Mouse (Mus musculus) MEL (cell line): ENCODE results near the gene Cdkn2a.

Source experiments
- CTCF ChIP-seq, 3 experiments: IDR thresholded peaks in 2 of 3; conservative IDR thresholded peaks in 1 of 3; 2 replicates each; pipeline ENCODE4 v1.5.1; 2011 to 2012; ENCODE audit warnings: low read length in 3 of 3, low read depth in 2 of 3, mild to moderate bottlenecking in 2 of 3, improper control_type of control experiment in 1 of 3, inconsistent platforms in 1 of 3, mixed read lengths in 1 of 3, moderate library complexity in 1 of 3; ENCODE audit not compliant: control insufficient read depth in 1 of 3, insufficient read depth in 1 of 3, poor library complexity in 1 of 3, severe bottlenecking in 1 of 3
- EP300 ChIP-seq, 2 experiments: IDR thresholded peaks; 2 replicates each; pipeline ENCODE4 v1.6.1; 2011; ENCODE audit warnings: improper control_type of control experiment in 2 of 2, low read length in 2 of 2, low read depth in 1 of 2, mild to moderate bottlenecking in 1 of 2
- POLR2A ChIP-seq, 2 experiments: IDR thresholded peaks; 2 replicates each; pipeline ENCODE4 v1.6.1; 2011 to 2012; ENCODE audit warnings: low read length in 2 of 2, mild to moderate bottlenecking in 2 of 2, control low read depth in 1 of 2, improper control_type of control experiment in 1 of 2, low read depth in 1 of 2, moderate library complexity in 1 of 2; ENCODE audit not compliant: control insufficient read depth in 1 of 2, insufficient read depth in 1 of 2, poor library complexity in 1 of 2
- TAL1 ChIP-seq: IDR thresholded peaks from 2 replicates; pipeline ENCODE4 v1.6.1; 2012; ENCODE audit warnings: mild to moderate bottlenecking, inconsistent platforms, low read length, moderate library complexity, mixed read lengths
- USF1 ChIP-seq: IDR thresholded peaks from 2 replicates; pipeline ENCODE4 v1.6.1; 2014; ENCODE audit warnings: low read depth, mild to moderate bottlenecking, inconsistent platforms, low read length, improper control_type of control experiment, moderate library complexity
- ZC3H11A ChIP-seq: IDR thresholded peaks from 2 replicates; pipeline ENCODE4 v1.6.1; 2012; ENCODE audit warnings: low read depth, mild to moderate bottlenecking, inconsistent platforms, low read length, improper control_type of control experiment

- TF ChIP-seq ZC3H11A (no peak), EP300 (IDR thresholded peaks at IDR 0.05; ENCODE audit: low read depth in 1 of 2, low read length in 2 of 2) (no peak), USF1 (no peak), CTCF (IDR thresholded peaks at IDR 0.05 in 2 of 3, conservative IDR thresholded peaks at IDR 0.05 in 1 of 3; ENCODE audit: control insufficient read depth in 1 of 3, insufficient read depth in 1 of 3, low read depth in 2 of 3, low read length in 3 of 3, poor library complexity in 1 of 3, severe bottlenecking in 1 of 3) (no peak), POLR2A (IDR thresholded peaks at IDR 0.05; ENCODE audit: control insufficient read depth in 1 of 2, insufficient read depth in 1 of 2, low read depth in 1 of 2, low read length in 2 of 2, poor library complexity in 1 of 2) (no peak), TAL1 (no peak)
Measured at GRCm38 (mm10) chr4:89234446-89234845, 60.0 kb downstream of the Cdkn2a start.
